Mouse (Mus musculus): Measurements from ENCODE around the gene Ankrd11. TPM values are rescaled to one million over a fixed set of nuclear protein-coding genes. Genes with fewer than 3 reads are reported as not detected.
A peak's percentile ranks its signal among the peaks of the same experiment; 100 is the strongest.
"Not testable (repeated sequence)": the region's sequence is repeated elsewhere in the genome, so short reads cannot be mapped to it uniquely, and the experiment has no call there.

Gene Ankrd11
- polyA plus RNA-seq, 1 experiment from 2014 or later: 73.1 TPM

DNA sequence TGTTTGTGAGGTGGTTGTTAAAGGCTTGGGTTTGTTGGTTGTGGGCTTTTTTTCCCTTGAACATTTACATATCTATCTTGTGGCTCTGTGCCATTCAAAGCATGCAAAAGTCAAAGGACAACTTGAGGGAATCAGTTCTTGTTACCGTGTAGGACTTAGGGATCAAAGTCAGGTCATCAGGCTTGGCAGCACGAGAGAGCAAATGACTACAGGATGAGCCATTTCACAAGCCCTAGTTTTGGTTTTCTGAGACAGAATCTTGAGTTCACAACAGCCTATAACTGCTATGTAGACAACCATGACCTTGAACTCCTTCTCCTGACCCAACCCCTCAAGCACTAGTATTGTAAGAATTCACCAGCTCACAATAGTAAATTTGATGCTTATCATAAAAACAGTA is 3.7 kb downstream of the Ankrd11 start:
- Histone ChIP-seq H3K27ac (no peak overlapping the region), H3K27me3 (no peaks in the 10 kb centered on the region), H3K36me3 (no peaks in the 10 kb centered on the region), H3K4me2 (replicated peaks) (no peak overlapping the region), H3K4me3 (no peak overlapping the region), H3K9me3 (no peaks in the 10 kb centered on the region), H3K4me1 (peaks cover 23% of the 10 kb centered on the region), H3K9ac (no peak overlapping the region)
- 66% methylated on average over 2 of the region's 2 CpGs for WGBS
- ATAC-seq (ENCODE audit: insufficient number of reproducible peaks, insufficient read depth, low FRiP score, low TSS enrichment): no peak

GRCm38 (mm10) chr8:123037487-123037886 is 4.6 kb downstream of the Ankrd11 start:
- Histone ChIP-seq H3K27ac (no peak overlapping the region), H3K9ac (no peak overlapping the region), H3K4me2 (replicated peaks) (no peak overlapping the region), H3K4me3 (no peak overlapping the region), H3K9me3 (no peaks in the 10 kb centered on the region), H3K4me1 (peaks cover 21% of the 10 kb centered on the region), H3K27me3 (no peaks in the 10 kb centered on the region), H3K36me3 (no peaks in the 10 kb centered on the region)
- no peak for ATAC-seq (ENCODE audit: insufficient number of reproducible peaks, insufficient read depth, low FRiP score, low TSS enrichment)
- WGBS: 89% methylated on average over 11 of the region's 11 CpGs

DNA sequence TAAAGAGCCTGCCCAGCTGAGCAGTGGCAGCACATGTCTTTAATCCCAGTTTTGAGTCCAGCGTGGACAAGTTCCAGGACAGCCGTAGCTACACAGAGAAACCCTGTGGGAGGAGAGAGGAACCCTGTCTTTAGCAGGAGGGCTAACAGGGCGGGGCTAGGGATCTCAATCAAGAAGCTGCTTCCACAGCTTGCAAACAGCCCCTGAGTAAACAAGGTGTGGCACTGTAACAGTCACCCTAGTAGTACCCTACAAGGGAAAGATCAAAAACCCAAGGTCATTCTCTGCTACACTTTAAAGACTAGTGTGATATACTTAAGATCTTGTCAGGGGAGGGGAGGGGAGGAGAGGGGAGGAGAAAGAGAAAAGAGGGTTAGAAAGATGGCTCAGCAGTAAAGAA is 5.1 kb downstream of the Ankrd11 start:
- Histone ChIP-seq H3K9ac (no peak overlapping the region), H3K4me2 (replicated peaks) (no peak overlapping the region), H3K27ac (no peak overlapping the region), H3K4me3 (no peak overlapping the region), H3K36me3 (no peaks in the 10 kb centered on the region), H3K4me1 (peaks cover 21% of the 10 kb centered on the region), H3K27me3 (no peaks in the 10 kb centered on the region), H3K9me3 (no peaks in the 10 kb centered on the region)
- 69% methylated on average over 3 of the region's 3 CpGs for WGBS
- no peak for ATAC-seq (ENCODE audit: insufficient number of reproducible peaks, insufficient read depth, low FRiP score, low TSS enrichment)

GRCm38 (mm10) chr8:123034171-123034570 is 7.9 kb downstream of the Ankrd11 start:
- H3K27ac ChIP-seq: no peak overlapping the region
- H3K4me3 ChIP-seq: no peak overlapping the region
- WGBS: 81% methylated on average over 6 of the region's 6 CpGs
- no peaks in the 10 kb centered on the region for H3K27me3 ChIP-seq
- no peak overlapping the region for H3K9ac ChIP-seq
- ATAC-seq (ENCODE audit: insufficient number of reproducible peaks, insufficient read depth, low FRiP score, low TSS enrichment): no peak
- H3K36me3 ChIP-seq: no peaks in the 10 kb centered on the region
- no peaks in the 10 kb centered on the region for H3K9me3 ChIP-seq
- H3K4me2 ChIP-seq (replicated peaks): no peak overlapping the region
- peaks cover 5% of the 10 kb centered on the region for H3K4me1 ChIP-seq

GRCm38 (mm10) chr8:123033431-123033830 is 8.6 kb downstream of the Ankrd11 start:
- no peak overlapping the region for H3K27ac ChIP-seq
- no peaks in the 10 kb centered on the region for H3K9me3 ChIP-seq
- no peak for ATAC-seq (ENCODE audit: insufficient number of reproducible peaks, insufficient read depth, low FRiP score, low TSS enrichment)
- H3K27me3 ChIP-seq: no peaks in the 10 kb centered on the region
- no peak overlapping the region for H3K4me3 ChIP-seq
- no peaks in the 10 kb centered on the region for H3K36me3 ChIP-seq
- peaks cover 4% of the 10 kb centered on the region; the same call in 1 of the 2 replicates for H3K4me1 ChIP-seq
- no peak overlapping the region for H3K4me2 ChIP-seq (replicated peaks)
- no peak overlapping the region for H3K9ac ChIP-seq

DNA sequence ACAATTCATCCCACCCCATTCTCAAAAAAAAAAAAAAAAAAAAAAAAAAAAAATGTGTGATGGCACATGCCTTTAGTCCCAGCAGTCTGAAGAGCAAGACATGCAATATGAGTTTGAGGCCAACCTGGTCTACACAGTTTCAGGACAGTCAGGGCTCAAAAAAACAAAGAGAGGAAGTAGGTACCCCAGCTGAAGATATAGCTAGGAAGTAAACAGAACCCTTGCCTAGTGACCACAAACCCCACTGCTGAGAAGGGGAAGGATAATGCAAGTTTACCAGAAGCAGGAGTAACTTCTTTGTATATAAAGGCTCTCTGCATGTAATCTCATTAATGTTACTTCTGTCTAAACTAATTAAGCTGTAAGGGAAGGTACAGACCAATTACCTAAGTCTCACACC is 9.3 kb downstream of the Ankrd11 start:
- ATAC-seq (ENCODE audit: insufficient number of reproducible peaks, insufficient read depth, low FRiP score, low TSS enrichment): no peak
- Histone ChIP-seq H3K27ac (no peak overlapping the region), H3K27me3 (no peaks in the 10 kb centered on the region), H3K4me3 (no peak overlapping the region), H3K4me1 (peaks cover 4% of the 10 kb centered on the region; the same call in 1 of the 2 replicates), H3K9me3 (no peaks in the 10 kb centered on the region), H3K4me2 (replicated peaks) (no peak overlapping the region), H3K36me3 (no peaks in the 10 kb centered on the region), H3K9ac (no peak overlapping the region)

DNA sequence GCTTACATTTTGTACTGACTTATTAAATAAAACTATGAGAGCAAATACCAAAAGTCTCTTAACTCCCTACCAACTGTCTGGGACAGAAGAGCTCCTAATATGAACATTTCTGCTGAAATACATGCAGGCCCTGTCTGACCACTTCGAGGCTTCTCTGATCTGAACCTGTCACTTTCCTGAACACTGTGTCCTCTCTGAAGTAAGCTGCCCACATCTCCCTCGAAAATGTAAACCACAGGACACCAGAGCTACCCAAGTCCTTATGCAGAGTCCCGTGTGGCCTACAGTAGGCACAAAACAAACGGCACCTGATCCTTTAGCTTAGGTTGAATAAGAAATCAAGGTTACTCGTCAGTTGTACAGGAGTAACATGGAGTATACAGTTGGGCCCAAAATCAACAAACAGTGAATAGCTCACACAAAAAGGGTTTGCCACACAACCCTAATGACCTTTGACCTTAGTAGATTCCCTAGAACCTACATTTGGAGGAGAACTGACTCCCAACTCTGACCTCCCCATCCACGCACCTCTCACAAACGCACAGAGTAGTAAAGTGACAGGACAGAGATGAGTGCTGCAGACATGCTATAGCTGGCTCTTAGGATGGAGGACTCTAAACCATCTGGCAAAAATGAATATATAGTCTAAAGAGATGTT is 10.6 kb downstream of the Ankrd11 start:
- H3K36me3 ChIP-seq: no peaks in the 10 kb centered on the region
- no peak overlapping the region for H3K4me2 ChIP-seq (replicated peaks)
- H3K27me3 ChIP-seq: no peaks in the 10 kb centered on the region
- H3K27ac ChIP-seq: no peak overlapping the region
- H3K4me1 ChIP-seq: peaks cover 4% of the 10 kb centered on the region; the same call in 1 of the 2 replicates
- H3K9ac ChIP-seq: no peak overlapping the region
- H3K9me3 ChIP-seq: no peaks in the 10 kb centered on the region
- 78% methylated on average over 7 of the region's 7 CpGs for WGBS
- no peak overlapping the region for H3K4me3 ChIP-seq
- ATAC-seq (ENCODE audit: insufficient number of reproducible peaks, insufficient read depth, low FRiP score, low TSS enrichment): 0 out of 2 replicates have a peak, but pooled peaks have one; percentile 47

GRCm38 (mm10) chr8:123030091-123030490 is 12.0 kb downstream of the Ankrd11 start:
- not testable (repeated sequence) for H3K36me3 ChIP-seq; ATAC-seq (ENCODE audit: insufficient number of reproducible peaks, insufficient read depth, low FRiP score, low TSS enrichment); H3K4me1 ChIP-seq; H3K4me3 ChIP-seq; H3K27me3 ChIP-seq; H3K9ac ChIP-seq; H3K27ac ChIP-seq; H3K4me2 ChIP-seq (replicated peaks); H3K9me3 ChIP-seq
- 85% methylated on average over 5 of the region's 5 CpGs for WGBS

DNA sequence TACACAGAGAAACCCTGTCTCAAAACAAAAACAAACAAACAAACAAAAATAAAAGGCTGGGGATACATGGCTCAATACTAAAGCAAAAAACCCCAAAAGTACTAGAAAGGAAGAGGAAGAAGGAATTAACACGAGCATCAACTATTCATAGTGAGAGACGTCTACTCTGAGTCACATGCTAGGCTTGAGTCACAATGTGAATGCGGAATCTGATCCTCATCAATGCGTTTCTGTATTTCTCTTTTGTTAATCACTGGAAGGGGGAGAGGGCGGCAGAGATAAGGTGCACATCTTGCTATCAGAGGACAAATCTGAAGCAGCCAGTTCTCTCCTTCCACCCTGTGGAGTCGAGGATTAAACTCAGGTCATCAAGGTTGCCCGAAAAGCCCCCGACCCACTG is 14.3 kb downstream of the Ankrd11 start:
- Histone ChIP-seq H3K4me1 (no peaks in the 10 kb centered on the region), H3K4me2 (replicated peaks) (no peak overlapping the region), H3K36me3 (no peaks in the 10 kb centered on the region), H3K27me3 (no peaks in the 10 kb centered on the region), H3K27ac (no peak overlapping the region), H3K9me3 (no peaks in the 10 kb centered on the region), H3K4me3 (no peak overlapping the region), H3K9ac (no peak overlapping the region)
- ATAC-seq (ENCODE audit: insufficient number of reproducible peaks, insufficient read depth, low FRiP score, low TSS enrichment): no peak
- WGBS: 93% methylated on average over 8 of the region's 8 CpGs

DNA sequence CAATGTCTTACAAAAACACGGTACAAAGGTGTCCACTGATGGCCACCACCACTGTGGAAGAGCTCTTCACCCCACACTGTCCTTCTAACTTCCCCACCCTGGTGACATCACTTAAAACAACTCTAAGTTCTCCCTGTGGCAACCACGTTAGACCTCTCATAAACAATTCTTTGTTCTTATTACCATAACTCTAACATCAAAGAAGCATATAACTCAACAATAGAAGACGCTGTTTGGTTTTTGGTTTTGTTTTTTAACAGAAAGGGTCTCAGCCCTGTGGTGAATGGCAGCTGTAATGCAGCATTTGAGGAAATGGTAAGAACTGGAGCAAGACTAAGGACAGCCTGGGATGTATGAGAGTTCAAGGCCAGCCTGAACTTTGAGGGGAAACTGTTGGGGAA is 16.1 kb downstream of the Ankrd11 start:
- ATAC-seq (ENCODE audit: insufficient number of reproducible peaks, insufficient read depth, low FRiP score, low TSS enrichment): no peak
- Histone ChIP-seq H3K4me3 (no peak overlapping the region), H3K4me2 (replicated peaks) (no peak overlapping the region), H3K36me3 (no peaks in the 10 kb centered on the region), H3K27me3 (no peaks in the 10 kb centered on the region), H3K4me1 (no peaks in the 10 kb centered on the region), H3K9me3 (no peaks in the 10 kb centered on the region), H3K27ac (no peak overlapping the region), H3K9ac (no peak overlapping the region)
- WGBS: 84% methylated on average over 3 of the region's 3 CpGs

- no peaks in the 10 kb centered on the region for H3K36me3 ChIP-seq
- 91% methylated on average over 2 of the region's 2 CpGs for WGBS
- no peaks in the 10 kb centered on the region for H3K27me3 ChIP-seq
- H3K9ac ChIP-seq: no peak overlapping the region
- H3K4me1 ChIP-seq: no peaks in the 10 kb centered on the region
- no peaks in the 10 kb centered on the region for H3K9me3 ChIP-seq
- no peak for ATAC-seq (ENCODE audit: insufficient number of reproducible peaks, insufficient read depth, low FRiP score, low TSS enrichment)
- no peak overlapping the region for H3K4me2 ChIP-seq (replicated peaks)
- H3K4me3 ChIP-seq: no peak overlapping the region
- H3K27ac ChIP-seq: no peak overlapping the region
Measured at GRCm38 (mm10) chr8:123024226-123024625, 17.9 kb downstream of the Ankrd11 start.

DNA sequence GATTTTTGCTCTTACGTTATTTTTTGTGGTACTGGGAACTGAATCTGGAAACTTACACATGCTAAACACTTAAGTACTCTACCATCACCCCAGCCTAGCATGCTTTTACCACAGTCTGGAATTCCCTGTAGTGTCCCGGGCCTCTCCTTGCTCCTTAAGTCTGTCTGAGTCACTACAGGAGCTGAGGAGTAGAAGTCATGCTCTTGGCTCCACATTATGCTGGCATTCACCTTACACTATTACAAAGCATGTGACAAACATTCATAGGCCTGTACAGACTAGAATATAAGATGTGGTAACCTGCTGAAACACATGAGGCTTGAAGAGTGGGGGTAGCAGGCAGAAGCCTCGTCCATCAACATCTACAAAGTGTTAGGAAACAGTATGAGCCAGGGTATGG is 19.4 kb downstream of the Ankrd11 start:
- Histone ChIP-seq H3K9me3 (no peaks in the 10 kb centered on the region), H3K4me3 (no peak overlapping the region), H3K36me3 (no peaks in the 10 kb centered on the region), H3K4me1 (peaks cover 6% of the 10 kb centered on the region; the same call in 1 of the 2 replicates), H3K27me3 (no peaks in the 10 kb centered on the region), H3K27ac (no peak overlapping the region), H3K4me2 (replicated peaks) (no peak overlapping the region), H3K9ac (no peak overlapping the region)
- ATAC-seq (ENCODE audit: insufficient number of reproducible peaks, insufficient read depth, low FRiP score, low TSS enrichment): no peak
- 84% methylated on average over 3 of the region's 3 CpGs for WGBS

Measured in embryonic facial prominence, embryonic 12.5 days (tissue).